Comparison of ENCODE assay signal across 14 mouse cellular contexts in genomic region chr5:116083081-116083480, GRCm38 (mm10). TPM values are rescaled to one million over a fixed set of nuclear protein-coding genes. Genes with fewer than 3 reads are reported as not detected.
A peak's percentile ranks its signal among the peaks of the same experiment; 100 is the strongest.
DNase-seq lines count a peak whose midpoint lies in the region; ATAC-seq lines count a peak whose summit lies in the region.
"Had no signal": no experiment of that assay in that cellular context is flagged by ENCODE, and none has a peak within 500 bp of the region (broad histone marks: within the 10 kb centered on the region; RNA-seq: fewer than 3 reads in every experiment).

Tmem233 (minus strand) TSS chr5:116083244.

- H3K4me3 ChIP-seq in heart, embryonic 12.5 days: no peak within 1 kb of the TSS
- no peak within 1 kb of the TSS for H3K4me3 ChIP-seq in neural tube, embryonic 13.5 days
- H3K4me3 ChIP-seq: embryonic facial prominence, embryonic 12.5 days had no signal

- H3K4me2 ChIP-seq in heart, embryonic 12.5 days: peak within 1 kb of the TSS; percentile 16; the same call in 1 of the 2 replicates
- 0 out of 2 replicates have a peak within 1 kb of the TSS, but pooled peaks have one; percentile 14 for H3K4me2 ChIP-seq in neural tube, embryonic 13.5 days
- H3K4me2 ChIP-seq: embryonic facial prominence, embryonic 12.5 days had no signal

- no peaks in the 10 kb centered on the region for H3K9me3 ChIP-seq in heart, embryonic 12.5 days (replicated peaks)
- H3K9me3 ChIP-seq in neural tube, embryonic 13.5 days: no peaks in the 10 kb centered on the region
- H3K9me3 ChIP-seq: embryonic facial prominence, embryonic 12.5 days had no signal

- no peak within 1 kb of the TSS for H3K9ac ChIP-seq in heart, embryonic 12.5 days
- no peak within 1 kb of the TSS for H3K9ac ChIP-seq in neural tube, embryonic 13.5 days
- H3K9ac ChIP-seq: embryonic facial prominence, embryonic 12.5 days; liver, embryonic 14.5 days had no signal

- peaks cover 36% of the 10 kb centered on the region for H3K27me3 ChIP-seq in heart, embryonic 12.5 days (replicated peaks)
- H3K27me3 ChIP-seq in neural tube, embryonic 13.5 days: peaks cover 22% of the 10 kb centered on the region

- ATAC-seq in heart, embryonic 12.5 days (ENCODE audit: insufficient number of reproducible peaks, low FRiP score): no peak
- no peak for ATAC-seq in neural tube, embryonic 13.5 days (ENCODE audit: low read depth)
- ATAC-seq: intestine, embryonic 16.5 days had no signal

- intact Hi-C loops in heart, postnatal 25 days (cut with DNase I): no loop called here

- no peaks in the 10 kb centered on the region for H3K36me3 ChIP-seq in heart, embryonic 12.5 days
- no peaks in the 10 kb centered on the region for H3K36me3 ChIP-seq in neural tube, embryonic 13.5 days
- H3K36me3 ChIP-seq: embryonic facial prominence, embryonic 12.5 days had no signal

- DNase-seq in heart, postnatal 25 days (ENCODE audit: low spot score): no peak
- DNase-seq in neural tube, embryonic 10.5 days (ENCODE audit: extremely low spot score, low spot score): no peak
- peak; percentile 47 for DNase-seq in lung, postnatal 10 days
- DNase-seq in spleen, postnatal 10 days (ENCODE audit: low spot score in 2 of 2): no peak
- no peak for DNase-seq in frontal cortex, postnatal 10 days (ENCODE audit: low spot score in 2 of 2)
- no peak for DNase-seq in T-cell, adult 2 months (ENCODE audit: low spot score)

- 9% methylated on average over 17 of the region's 17 CpGs for WGBS in heart, embryonic 12.5 days
- WGBS in neural tube, embryonic 13.5 days: 19% methylated on average over 17 of the region's 17 CpGs

- no peak within 1 kb of the TSS for H3K27ac ChIP-seq in heart, embryonic 12.5 days (ENCODE audit: poor library complexity, severe bottlenecking)
- no peak within 1 kb of the TSS for H3K27ac ChIP-seq in neural tube, embryonic 13.5 days (replicated peaks)
- H3K27ac ChIP-seq: embryonic facial prominence, embryonic 12.5 days; liver, embryonic 14.5 days had no signal

- 0 out of 2 replicates have a peak, but pooled peaks cover 9% of the 10 kb centered on the region for H3K4me1 ChIP-seq in heart, embryonic 12.5 days (replicated peaks)
- no peaks in the 10 kb centered on the region for H3K4me1 ChIP-seq in neural tube, embryonic 13.5 days (replicated peaks)
- H3K4me1 ChIP-seq: embryonic facial prominence, embryonic 12.5 days had no signal

RNA-seq across cellular contexts. Expression of gene Tmem233, which starts in this region (rescaled TPM):
- polyA plus RNA-seq in heart, embryonic 12.5 days (2016; fragmentation: Nextera tagmentation; extraction: Ambion mirVana): not detected in 2 replicates
- total RNA-seq in heart, postnatal 25 days (2021): not detected
- polyA plus RNA-seq in neural tube, embryonic 13.5 days (2015; fragmentation: Nextera tagmentation; extraction: Ambion mirVana): not detected in 2 replicates
- total RNA-seq: layer of hippocampus, postnatal 25 days had no signal
- polyA plus RNA-seq: embryonic facial prominence, embryonic 12.5 days; frontal cortex, adult 2 months; intestine, embryonic 16.5 days; liver, embryonic 14.5 days; testis, adult 2 months had no signal
